Comparison of ENCODE assay signal across 10 mouse cellular contexts in genomic region chr16:91222643-91223271, GRCm38 (mm10). TPM values are rescaled to one million over a fixed set of nuclear protein-coding genes. Genes with fewer than 3 reads are reported as not detected.
DNase-seq lines count a peak whose midpoint lies in the region; ATAC-seq and TF ChIP-seq lines count a peak whose summit lies in the region.
"Had no signal": no experiment of that assay in that cellular context is flagged by ENCODE, and none has a peak within 500 bp of the region (broad histone marks: within the 10 kb centered on the region; RNA-seq: fewer than 3 reads in every experiment).

No protein-coding gene starts in this region.

- peaks cover 100% of the 10 kb centered on the region for H3K27me3 ChIP-seq in heart, embryonic 10.5 days (ENCODE audit: insufficient read depth, poor library complexity, severe bottlenecking)
- H3K27me3 ChIP-seq in ES-Bruce4 (ENCODE audit: control insufficient read depth, insufficient read depth, low read length, poor library complexity, severe bottlenecking) = no peaks in the 10 kb centered on the region
- H3K27me3 ChIP-seq in forebrain, embryonic 11.5 days (ENCODE audit: control insufficient read depth, insufficient read depth, low read length) = peaks cover 98% of the 10 kb centered on the region
- peaks cover 99% of the 10 kb centered on the region for H3K27me3 ChIP-seq in limb, embryonic 14.5 days (ENCODE audit: control insufficient read depth, insufficient read depth, low read length)

- no peaks in the 10 kb centered on the region for H3K9me3 ChIP-seq in heart, embryonic 10.5 days
- H3K9me3 ChIP-seq in ES-Bruce4 (replicated peaks; ENCODE audit: control insufficient read depth, insufficient read depth, low read length, poor library complexity, severe bottlenecking) = no peaks in the 10 kb centered on the region
- H3K9me3 ChIP-seq in forebrain, embryonic 11.5 days (ENCODE audit: control insufficient read depth, low read length) = peaks cover 4% of the 10 kb centered on the region; the same call in 1 of the 2 replicates
- peaks cover 4% of the 10 kb centered on the region for H3K9me3 ChIP-seq in limb, embryonic 14.5 days (ENCODE audit: control insufficient read depth, low read length)

- no peak overlapping the region for H3K27ac ChIP-seq in heart, embryonic 10.5 days
- H3K27ac ChIP-seq in ES-Bruce4 (ENCODE audit: insufficient read depth, low read length) = no peak overlapping the region
- H3K27ac ChIP-seq in forebrain, embryonic 11.5 days (ENCODE audit: low read depth, low read length) = peak overlapping the region; percentile 62
- no peak overlapping the region for H3K27ac ChIP-seq in limb, embryonic 14.5 days (replicated peaks; ENCODE audit: low read depth, low read length)

- DNase-seq in heart, embryonic 10.5 days (ENCODE audit: low spot score) = no peak
- no peak for DNase-seq in heart, adult 11 months
- peak; percentile 71 for DNase-seq in forebrain, embryonic 11.5 days (ENCODE audit: low spot score)
- no peak for DNase-seq in limb, embryonic 14.5 days (ENCODE audit: low spot score)
- DNase-seq in left cerebral cortex, adult 9 months (ENCODE audit: low spot score in 2 of 2) = no peak
- no peak for DNase-seq in lung, postnatal 14 days
- no peak for DNase-seq in ovary, postnatal 36 days (ENCODE audit: low spot score)
- DNase-seq: gastrocnemius, postnatal 36 days had no signal

- H3K4me1 ChIP-seq in heart, embryonic 10.5 days = peaks cover 52% of the 10 kb centered on the region
- H3K4me1 ChIP-seq in ES-Bruce4 (ENCODE audit: control insufficient read depth, insufficient read depth, low read length) = peaks cover 4% of the 10 kb centered on the region
- peaks cover 52% of the 10 kb centered on the region; the same call in 1 of the 2 replicates for H3K4me1 ChIP-seq in forebrain, embryonic 11.5 days (replicated peaks; ENCODE audit: control insufficient read depth, insufficient read depth, low read length)
- peaks cover 10% of the 10 kb centered on the region for H3K4me1 ChIP-seq in limb, embryonic 14.5 days (ENCODE audit: control insufficient read depth, insufficient read depth, low read length)

- no peak for TF ChIP-seq EP300 in ES-Bruce4 (IDR thresholded peaks at IDR 0.05; ENCODE audit: insufficient read depth, low read depth, low read length)

- TF ChIP-seq CTCF in ES-Bruce4 (IDR thresholded peaks at IDR 0.05; ENCODE audit: low read depth, low read length) = no peak

- peak overlapping the region; percentile 37 for H3K4me3 ChIP-seq in heart, embryonic 10.5 days
- peak overlapping the region; percentile 60 for H3K4me3 ChIP-seq in ES-Bruce4 (ENCODE audit: low read depth, low read length)
- H3K4me3 ChIP-seq in forebrain, embryonic 11.5 days (ENCODE audit: low read depth, low read length) = peak overlapping the region; percentile 30
- peak overlapping the region; percentile 6; the same call in 1 of the 2 replicates for H3K4me3 ChIP-seq in limb, embryonic 14.5 days (replicated peaks; ENCODE audit: low read length)

- H3K9ac ChIP-seq in ES-Bruce4 (ENCODE audit: low read depth, poor library complexity, severe bottlenecking) = peak overlapping the region; percentile 62
- peak overlapping the region; percentile 60 for H3K9ac ChIP-seq in forebrain, embryonic 11.5 days (ENCODE audit: low read length)
- H3K9ac ChIP-seq in limb, embryonic 14.5 days (ENCODE audit: low read depth, low read length, severe bottlenecking) = no peak overlapping the region

- ATAC-seq in forebrain, embryonic 11.5 days (replicated peaks; ENCODE audit: low FRiP score) = 0 out of 2 replicates have a peak, but pooled peaks have one; percentile 9
- ATAC-seq in limb, embryonic 14.5 days (ENCODE audit: low FRiP score, low read depth) = no peak

- peak overlapping the region; percentile 60 for H3K4me2 ChIP-seq in forebrain, embryonic 11.5 days (ENCODE audit: low read depth, low read length, severe bottlenecking)
- 0 out of 2 replicates have a peak overlapping the region, but pooled peaks have one; percentile 7 for H3K4me2 ChIP-seq in limb, embryonic 14.5 days (replicated peaks; ENCODE audit: low read depth, low read length, severe bottlenecking)

- TF ChIP-seq POLR2A in ES-Bruce4 (IDR thresholded peaks at IDR 0.05; ENCODE audit: insufficient read depth, low read length) = no peak
- TF ChIP-seq POLR2A in limb, embryonic 14.5 days (IDR thresholded peaks at IDR 0.05; ENCODE audit: borderline replicate concordance, extremely low read depth, insufficient read depth, insufficient read length) = no peak

- WGBS in heart, embryonic 10.5 days = under 1% methylated on average over 27 of the region's 27 CpGs
- WGBS in forebrain, embryonic 11.5 days = under 1% methylated on average over 27 of the region's 27 CpGs
- 4% methylated on average over 27 of the region's 27 CpGs for WGBS in limb, embryonic 14.5 days

- H3K36me3 ChIP-seq in heart, embryonic 10.5 days = no peaks in the 10 kb centered on the region
- peaks cover 10% of the 10 kb centered on the region; the same call in 1 of the 2 replicates for H3K36me3 ChIP-seq in ES-Bruce4 (ENCODE audit: control insufficient read depth, insufficient read depth, low read length, poor library complexity, severe bottlenecking)
- no peaks in the 10 kb centered on the region for H3K36me3 ChIP-seq in forebrain, embryonic 11.5 days (ENCODE audit: control insufficient read depth, insufficient read depth, low read length)
- H3K36me3 ChIP-seq in limb, embryonic 14.5 days (ENCODE audit: control insufficient read depth, insufficient read depth, low read length) = no peaks in the 10 kb centered on the region

RNA-seq across cellular contexts. Expression of gene Olig2, which starts 2.5 kb away (rescaled TPM):
- not detected in 2 replicates for polyA plus RNA-seq in heart, embryonic 10.5 days (2016; fragmentation: Nextera tagmentation; extraction: Ambion mirVana)
- 25.8 and 26.2 TPM in 2 replicates for polyA plus RNA-seq in ES-Bruce4 (2011; ENCODE audit: insufficient read depth, insufficient read length, low read depth, missing spikeins)
- polyA plus RNA-seq in forebrain, embryonic 11.5 days (2014; fragmentation: Nextera tagmentation; extraction: Ambion mirVana) = 20.3 and 27.4 TPM in 2 replicates
- polyA plus RNA-seq in limb, embryonic 14.5 days (2012; rRNA removed) = 0.06 TPM in 2 replicates
- polyA plus RNA-seq in limb, embryonic 14.5 days (2014; fragmentation: Nextera tagmentation; extraction: Ambion mirVana) = not detected in 2 replicates
- polyA plus RNA-seq: liver, adult 2 months had no signal

RNA-seq across cellular contexts. Expression of gene Olig1, which starts 46.8 kb away (rescaled TPM):
- 0.10 and 0.21 TPM in 2 replicates for polyA plus RNA-seq in heart, embryonic 10.5 days (2016; fragmentation: Nextera tagmentation; extraction: Ambion mirVana)
- 43.8 and 44.3 TPM in 2 replicates for polyA plus RNA-seq in ES-Bruce4 (2011; ENCODE audit: insufficient read depth, insufficient read length, low read depth, missing spikeins)
- 9.0 and 12.3 TPM in 2 replicates for polyA plus RNA-seq in forebrain, embryonic 11.5 days (2014; fragmentation: Nextera tagmentation; extraction: Ambion mirVana)
- 0.08 and 0.09 TPM in 2 replicates for polyA plus RNA-seq in limb, embryonic 14.5 days (2012; rRNA removed)
- polyA plus RNA-seq in limb, embryonic 14.5 days (2014; fragmentation: Nextera tagmentation; extraction: Ambion mirVana) = 0.11 TPM in 1 of 2 replicates, not detected in the other

Comparison
In these comparisons a context has a peak if more than half of its experiments do, and no peak if none do; other contexts are left out.
1. H3K4me3 ChIP-seq: peak in every context shown above with its lines; median percentile 60 in ES-Bruce4; 37 in heart, embryonic 10.5 days; 30 in forebrain, embryonic 11.5 days; 6 in limb, embryonic 14.5 days.
2. RNA of gene Olig2, which starts 2.5 kb away (polyA plus RNA-seq): 25.8 to 26.2 TPM in ES-Bruce4 and 20.3 to 27.4 TPM in forebrain, embryonic 11.5 days; 0.06 TPM in limb, embryonic 14.5 days and not detected in heart, embryonic 10.5 days; every median in the first group is over 10 times any median in the second.